Mouse (Mus musculus) cerebellum, adult 18-20 months (tissue): ENCODE results near the gene Spi1.

Source experiments
- DNase-seq, 2 experiments: peaks; one replicate each; pipeline ENCODE4 v3.0.0; 2021

The Spi1 gene

GRCm38 (mm10) chr2:91068162-91068871 is 13.9 kb upstream of the Spi1 start:
- no peak for DNase-seq

- no peak for DNase-seq
Measured at GRCm38 (mm10) chr2:91068872-91069165, 13.4 kb upstream of the Spi1 start.

- no peak for DNase-seq
Measured at GRCm38 (mm10) chr2:91069306-91070000, 12.7 kb upstream of the Spi1 start.

- DNase-seq: peak; percentile 90 to 96
Measured at GRCm38 (mm10) chr2:91070076-91070800, 12.0 kb upstream of the Spi1 start, which contains the start of gene Slc39a13. Gene Slc39a13 (minus strand): TSS chr2:91070417.

GRCm38 (mm10) chr2:91071059-91071458 is 11.1 kb upstream of the Spi1 start:
- DNase-seq: no peak

GRCm38 (mm10) chr2:91072092-91072491 is 10.1 kb upstream of the Spi1 start:
- no peak for DNase-seq

- no peak for DNase-seq
Measured at GRCm38 (mm10) chr2:91077957-91078313, 4.3 kb upstream of the Spi1 start.

- no peak for DNase-seq
Measured at GRCm38 (mm10) chr2:91078314-91079025, 3.7 kb upstream of the Spi1 start.

GRCm38 (mm10) chr2:91079026-91079384 is 3.2 kb upstream of the Spi1 start:
- no peak for DNase-seq

- no peak for DNase-seq
Measured at GRCm38 (mm10) chr2:91080784-91081513, 1.2 kb upstream of the Spi1 start.

- DNase-seq: no peak
Measured at GRCm38 (mm10) chr2:91082844-91083243, 654 bp downstream of the Spi1 start.

GRCm38 (mm10) chr2:91083366-91083940 is 1.3 kb downstream of the Spi1 start:
- no peak for DNase-seq

GRCm38 (mm10) chr2:91084179-91084820 is 2.1 kb downstream of the Spi1 start:
- no peak for DNase-seq

- DNase-seq: no peak
Measured at GRCm38 (mm10) chr2:91085494-91086391, 3.6 kb downstream of the Spi1 start.

GRCm38 (mm10) chr2:91086392-91087237 is 4.4 kb downstream of the Spi1 start:
- DNase-seq: no peak

- no peak for DNase-seq
Measured at GRCm38 (mm10) chr2:91087453-91087852, 5.3 kb downstream of the Spi1 start.

GRCm38 (mm10) chr2:91088987-91089386 is 6.8 kb downstream of the Spi1 start:
- no peak for DNase-seq

GRCm38 (mm10) chr2:91090208-91090607 is 8.0 kb downstream of the Spi1 start:
- no peak for DNase-seq

- DNase-seq: no peak
Measured at GRCm38 (mm10) chr2:91090827-91091226, 8.6 kb downstream of the Spi1 start.

- DNase-seq: no peak
Measured at GRCm38 (mm10) chr2:91096524-91096923, 14.3 kb downstream of the Spi1 start.
